Mouse (Mus musculus) erythroblast, embryonic 14.5 days (primary cell): ENCODE results near the gene E030030I06Rik. TPM values are rescaled to one million over a fixed set of nuclear protein-coding genes. Genes with fewer than 3 reads are reported as not detected.
A peak's percentile ranks its signal among the peaks of the same experiment; 100 is the strongest.
"Not testable (repeated sequence)": the region's sequence is repeated elsewhere in the genome, so short reads cannot be mapped to it uniquely, and the experiment has no call there.

Experiments used
- H3K27me3 ChIP-seq: 2 replicates; pipeline ENCODE4 v1.6.1; 2012; ENCODE audit warnings: inconsistent platforms; ENCODE audit not compliant: control insufficient read depth
- H3K36me3 ChIP-seq: 2 replicates; pipeline ENCODE4 v1.6.1; 2012; ENCODE audit warnings: mild to moderate bottlenecking, inconsistent platforms; ENCODE audit not compliant: control insufficient read depth
- H3K4me1 ChIP-seq: 2 replicates; pipeline ENCODE4 v1.6.1; 2012; ENCODE audit warnings: inconsistent platforms; ENCODE audit not compliant: control insufficient read depth
- H3K4me3 ChIP-seq: replicated peaks from 2 replicates; pipeline ENCODE3; 2012; ENCODE audit warnings: moderate library complexity, mild to moderate bottlenecking, inconsistent platforms
- H3K9me3 ChIP-seq: 2 replicates; pipeline ENCODE4 v1.6.1; 2012; ENCODE audit warnings: low read length, inconsistent platforms, mixed read lengths; ENCODE audit not compliant: control insufficient read depth
- GATA1 ChIP-seq: IDR thresholded peaks from 2 replicates; pipeline ENCODE4 v1.6.1; 2012; ENCODE audit warnings: low read length, inconsistent platforms, mixed read lengths
- TAL1 ChIP-seq: IDR thresholded peaks from 3 replicates; pipeline ENCODE4 v1.6.1; 2012; ENCODE audit warnings: low read length, inconsistent platforms, mixed read lengths
- polyA plus RNA-seq: library from polyadenylated mRNA; stranded (reverse); fragments of >175 nt; gene quantifications from 2 replicates; pipeline ENCODE4 v1.2.3, GENCODE M21; 2012

E030030I06Rik gene
- polyA plus RNA-seq, 1 experiment: not detected

DNA sequence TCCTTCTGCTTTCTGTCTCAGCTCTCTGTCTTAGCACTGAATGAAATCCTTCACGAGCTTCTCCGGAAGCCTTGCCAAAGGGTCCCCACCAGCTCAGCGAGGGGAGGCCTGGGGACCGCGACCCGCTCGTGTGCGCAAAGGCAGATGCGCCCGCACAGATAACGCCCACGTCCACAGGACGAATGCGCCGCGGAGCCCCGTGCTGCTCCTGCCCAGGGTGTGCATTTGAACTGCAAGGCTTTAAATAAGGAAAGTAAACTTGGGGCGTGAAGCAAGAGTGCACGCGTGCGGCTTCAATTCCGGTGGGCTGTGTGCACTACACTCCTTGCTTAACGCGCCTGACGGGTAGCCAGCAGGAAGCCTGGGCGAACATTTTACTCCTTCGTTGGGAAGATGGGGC is 1.5 kb upstream of the E030030I06Rik start:
- Histone ChIP-seq H3K4me1 (no peaks in the 10 kb centered on the region), H3K27me3 (peaks cover 67% of the 10 kb centered on the region), H3K4me3 (no peak overlapping the region), H3K36me3 (no peaks in the 10 kb centered on the region), H3K9me3 (no peaks in the 10 kb centered on the region)
- TF ChIP-seq TAL1: no peak
- TF ChIP-seq GATA1: no peak

DNA sequence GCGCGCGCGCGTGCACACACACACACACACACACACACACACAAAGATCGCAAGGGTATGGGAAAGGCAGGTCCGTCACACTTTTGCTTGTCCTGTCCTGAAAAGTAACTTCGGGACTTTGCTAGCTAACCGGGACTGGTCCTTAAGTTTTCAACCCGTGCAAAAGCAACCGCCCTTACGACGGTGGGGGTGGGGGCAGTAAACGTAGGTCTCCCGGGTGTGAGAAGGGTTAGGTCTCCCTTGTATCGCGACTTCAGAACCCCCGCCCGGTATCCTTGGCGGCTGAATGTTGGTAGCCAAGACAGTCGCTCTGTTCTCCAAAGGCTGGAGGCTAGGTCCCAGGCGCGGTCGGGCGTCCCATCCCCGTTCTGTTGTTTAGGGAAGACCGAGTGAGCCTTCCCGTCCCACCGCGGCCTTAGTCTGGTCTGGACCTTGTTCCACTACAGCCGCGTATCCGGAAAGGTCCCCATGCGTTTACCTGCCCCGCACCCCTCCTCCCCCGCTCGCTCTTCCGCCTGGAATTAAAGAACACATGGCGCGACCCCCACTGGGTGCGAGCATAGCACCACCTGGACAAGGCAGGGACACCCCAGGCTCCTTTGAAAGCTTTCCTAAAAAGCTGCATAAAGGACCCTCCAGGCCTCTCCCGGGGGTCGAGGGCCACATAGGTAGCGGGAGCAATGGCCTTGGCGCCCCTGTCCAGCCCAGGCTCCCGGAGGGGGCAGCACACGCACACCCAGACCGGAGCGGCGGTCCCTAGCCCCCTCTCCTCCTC is 808 bp upstream of the E030030I06Rik start:
- TF ChIP-seq GATA1 (no peak), TAL1 (no peak)
- Histone ChIP-seq H3K36me3 (no peaks in the 10 kb centered on the region), H3K4me3 (no peak overlapping the region), H3K9me3 (no peaks in the 10 kb centered on the region), H3K27me3 (peaks cover 60% of the 10 kb centered on the region), H3K4me1 (no peaks in the 10 kb centered on the region)

DNA sequence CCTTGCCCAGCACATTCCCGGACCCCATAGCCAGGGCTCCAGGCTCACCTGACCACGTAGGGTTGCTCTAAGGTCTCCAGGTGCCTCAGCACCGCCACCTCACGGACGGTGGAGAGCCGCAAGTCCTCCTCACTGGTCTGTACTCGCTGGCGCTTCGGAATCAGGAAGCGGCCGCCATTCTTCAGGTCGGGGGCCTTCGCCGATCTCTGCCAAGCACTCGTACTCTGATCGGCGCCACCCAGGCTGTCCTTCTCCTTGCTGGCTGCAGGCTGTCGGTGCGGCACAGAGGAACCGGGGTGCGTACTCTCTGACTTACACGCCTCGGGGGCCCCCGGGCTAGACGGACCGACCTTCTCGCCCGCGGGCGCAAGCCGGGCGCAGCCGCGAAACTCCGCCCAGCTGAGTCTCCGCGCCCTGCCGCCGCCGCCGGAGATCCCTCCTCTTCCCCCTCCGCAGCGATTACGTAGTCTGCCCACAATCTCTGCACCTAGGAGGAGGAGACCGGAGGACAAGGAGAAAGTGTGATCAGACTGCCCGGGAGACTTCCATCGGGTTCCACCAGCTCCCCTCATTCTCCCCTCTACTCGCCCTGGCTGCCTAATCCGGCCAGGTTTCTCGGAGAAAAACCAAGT is 513 bp downstream of the E030030I06Rik start:
- Histone ChIP-seq H3K36me3 (no peaks in the 10 kb centered on the region), H3K4me1 (no peaks in the 10 kb centered on the region), H3K4me3 (peak overlapping the region; percentile 36), H3K9me3 (no peaks in the 10 kb centered on the region), H3K27me3 (peaks cover 47% of the 10 kb centered on the region)
- TF ChIP-seq GATA1 (no peak), TAL1 (no peak)

DNA sequence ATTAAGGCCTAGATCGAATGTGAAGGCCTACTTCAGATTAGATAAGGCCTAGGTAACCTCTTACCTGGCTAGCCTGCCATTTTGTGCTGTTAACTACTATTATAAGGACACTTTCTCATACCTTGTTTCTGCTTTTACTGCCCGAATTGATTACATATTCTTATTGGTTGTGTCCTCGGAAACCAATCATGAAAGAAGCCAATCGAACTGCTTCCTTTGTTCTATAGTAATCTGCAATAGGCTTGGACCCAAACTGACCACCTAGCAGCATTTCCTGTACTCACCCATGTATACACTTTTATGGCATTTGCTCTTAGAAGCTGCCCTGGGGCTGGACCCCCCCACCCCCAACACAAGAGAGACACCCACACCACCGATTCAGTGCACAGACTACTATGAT is 6.1 kb downstream of the E030030I06Rik start:
- no peaks in the 10 kb centered on the region for H3K27me3 ChIP-seq
- no peaks in the 10 kb centered on the region for H3K36me3 ChIP-seq
- TF ChIP-seq GATA1 (no peak), TAL1 (no peak)
- H3K4me3 ChIP-seq: no peak overlapping the region
- no peaks in the 10 kb centered on the region for H3K4me1 ChIP-seq
- no peaks in the 10 kb centered on the region for H3K9me3 ChIP-seq

DNA sequence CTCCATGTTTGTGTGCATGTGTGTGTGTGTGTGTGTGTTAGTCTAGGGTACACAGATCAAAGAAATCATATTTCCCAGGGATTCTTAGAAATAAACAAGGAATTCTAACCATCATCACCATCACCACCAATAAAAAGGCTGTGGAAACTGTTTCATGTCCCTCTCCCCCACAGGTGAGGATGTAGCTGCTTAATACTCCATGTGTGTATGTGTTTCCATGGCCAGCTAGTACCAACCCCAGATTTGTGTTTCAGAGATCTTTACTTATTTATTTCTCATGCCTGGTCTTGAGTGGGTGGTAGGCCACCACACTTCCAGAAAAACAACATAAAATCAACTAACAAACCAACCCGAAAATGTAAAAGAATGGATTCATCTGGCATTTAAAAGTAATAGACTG is 6.9 kb downstream of the E030030I06Rik start:
- H3K4me3 ChIP-seq, H3K9me3 ChIP-seq, H3K4me1 ChIP-seq, H3K36me3 ChIP-seq, H3K27me3 ChIP-seq: not testable (repeated sequence)

DNA sequence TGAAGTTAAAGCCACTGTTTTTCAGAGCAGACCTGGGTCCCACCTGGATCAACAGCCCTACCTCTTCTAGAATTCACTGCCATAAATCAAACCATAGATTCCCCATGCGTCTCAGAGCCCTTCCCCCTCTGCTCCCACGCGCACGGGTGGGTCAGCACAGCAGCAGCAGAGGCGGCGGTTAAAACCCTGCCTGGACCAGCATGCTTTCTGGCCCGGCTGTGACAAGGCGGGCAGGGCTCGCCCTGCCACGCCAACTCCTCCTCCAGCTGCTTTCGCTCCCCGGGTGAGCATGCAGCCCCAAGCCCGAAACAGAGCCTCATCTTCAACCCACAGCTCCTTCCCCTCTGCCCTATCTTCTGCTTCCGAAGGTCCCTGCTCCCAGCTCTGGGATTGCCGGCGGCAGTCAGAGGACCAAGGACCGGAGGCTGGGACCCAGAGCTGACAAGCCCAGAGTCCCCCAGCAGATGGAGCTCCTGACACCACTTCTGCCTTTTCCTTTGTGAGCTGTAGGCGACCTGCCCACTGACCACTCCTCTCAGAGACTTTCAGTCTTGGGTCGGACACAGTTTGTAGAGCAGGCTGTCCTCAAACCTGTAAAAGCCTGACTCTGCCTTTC is 8.3 kb downstream of the E030030I06Rik start:
- Histone ChIP-seq H3K27me3 (no peaks in the 10 kb centered on the region), H3K4me1 (no peaks in the 10 kb centered on the region), H3K36me3 (no peaks in the 10 kb centered on the region), H3K9me3 (no peaks in the 10 kb centered on the region), H3K4me3 (no peak overlapping the region)
- TF ChIP-seq TAL1: no peak

DNA sequence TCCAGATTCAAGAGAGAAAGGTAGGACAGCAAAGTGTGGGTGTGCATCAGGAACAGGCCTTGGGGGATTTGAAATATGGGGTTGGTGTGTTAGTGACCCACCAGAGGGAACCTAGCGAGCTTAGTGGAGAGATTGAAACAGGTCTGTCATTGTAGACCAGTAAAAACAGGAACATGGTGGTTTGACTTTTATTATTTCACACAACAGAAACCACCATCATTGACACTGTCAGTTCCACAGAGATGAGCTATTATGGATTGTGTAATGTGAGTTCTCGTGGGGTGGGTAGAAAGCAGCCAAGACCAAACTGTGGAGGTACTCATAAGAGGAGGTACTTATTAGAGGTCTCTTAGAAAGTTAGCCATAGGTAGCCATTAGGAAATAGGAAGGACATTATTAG is 74.5 kb downstream of the E030030I06Rik start:
- no peaks in the 10 kb centered on the region for H3K4me1 ChIP-seq
- H3K4me3 ChIP-seq: no peak overlapping the region
- no peaks in the 10 kb centered on the region for H3K27me3 ChIP-seq
- H3K36me3 ChIP-seq: no peaks in the 10 kb centered on the region
- H3K9me3 ChIP-seq: peaks cover 4% of the 10 kb centered on the region
- TF ChIP-seq TAL1 (no peak), GATA1 (no peak)

DNA sequence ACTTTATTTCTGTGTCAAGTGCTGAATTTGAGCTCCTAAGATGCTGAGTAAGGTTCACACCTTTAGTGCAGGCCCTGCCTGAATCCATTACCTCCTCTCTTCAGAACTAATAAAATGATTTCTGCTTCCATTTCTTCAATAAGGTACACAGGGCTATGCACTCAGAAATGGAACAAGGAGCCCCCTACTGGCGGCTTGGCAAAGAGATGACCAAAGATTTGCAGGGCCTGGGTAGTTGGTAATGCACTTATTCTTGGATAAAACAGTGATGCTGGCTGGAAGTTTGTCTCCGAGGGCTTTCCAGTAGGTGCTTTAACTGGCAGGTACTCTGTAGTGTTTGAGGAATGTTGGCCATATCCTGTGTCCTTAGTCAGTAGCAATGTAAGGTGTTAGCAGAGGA is 76.3 kb downstream of the E030030I06Rik start:
- Histone ChIP-seq H3K27me3 (no peaks in the 10 kb centered on the region), H3K4me1 (no peaks in the 10 kb centered on the region), H3K9me3 (peaks cover 4% of the 10 kb centered on the region), H3K4me3 (no peak overlapping the region), H3K36me3 (no peaks in the 10 kb centered on the region)
- TF ChIP-seq TAL1: no peak
- TF ChIP-seq GATA1: no peak

DNA sequence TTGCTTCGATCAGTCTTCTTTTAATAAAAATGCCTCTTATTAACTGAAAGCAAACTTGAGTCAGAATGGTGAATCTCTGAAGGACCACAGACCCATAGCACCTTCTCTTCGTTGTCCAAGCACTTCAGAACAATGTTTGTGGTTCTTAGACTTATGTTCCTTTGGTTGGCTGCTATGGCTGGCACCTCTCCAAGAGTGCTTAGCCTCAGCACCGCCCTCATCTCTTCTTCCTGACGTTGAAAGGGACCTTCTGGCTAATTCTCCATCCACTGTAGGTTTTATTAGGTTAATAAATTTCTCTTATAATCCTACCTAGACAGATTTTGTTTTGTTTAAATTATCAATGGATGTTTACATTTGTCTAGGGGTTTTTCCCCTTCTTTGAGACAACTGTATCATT is 78.5 kb downstream of the E030030I06Rik start:
- Histone ChIP-seq H3K36me3 (no peaks in the 10 kb centered on the region), H3K27me3 (no peaks in the 10 kb centered on the region), H3K9me3 (peaks cover 4% of the 10 kb centered on the region), H3K4me1 (no peaks in the 10 kb centered on the region), H3K4me3 (no peak overlapping the region)
- TF ChIP-seq GATA1 (no peak), TAL1 (no peak)
